Mouse (Mus musculus) liver, adult 2 months (tissue): ENCODE data around the gene Vangl1.

ENCODE experiments used
- CTCF ChIP-seq: fragments of 200-500 bp; IDR thresholded peaks from 2 replicates; pipeline ENCODE4 v1.5.1; 2011; ENCODE audit warnings: low read depth, low read length, control low read depth
- POLR2A ChIP-seq: fragments of 200-500 bp; IDR thresholded peaks from 2 replicates; pipeline ENCODE4 v1.6.1; 2011; ENCODE audit warnings: low read length, control low read depth; ENCODE audit not compliant: insufficient read depth; ENCODE audit errors: extremely low read depth

GRCm38 (mm10) chr3:102218301-102218700, 13.8 kb upstream of the Vangl1 start:
- TF ChIP-seq POLR2A (no peak), CTCF (no peak)
